Mouse (Mus musculus) ES-Bruce4 (cell line): ENCODE measurements at regions not wholly inside any gene's neighbourhood (a gene's known extent, or its start where the extent isn't known, plus 50 kb on each side); places are given as distances from the start of the nearest gene placed in this dataset.

Experiments used
- H3K27ac ChIP-seq: 2 replicates; pipeline ENCODE4 v1.5.1; 2012; ENCODE audit warnings: low read length, inconsistent platforms; ENCODE audit not compliant: insufficient read depth
- H3K27me3 ChIP-seq: 2 replicates; pipeline ENCODE4 v1.6.1; 2012; ENCODE audit warnings: mild to moderate bottlenecking, low read length, inconsistent platforms; ENCODE audit not compliant: control insufficient read depth, poor library complexity, insufficient read depth, severe bottlenecking
- H3K36me3 ChIP-seq: 2 replicates; pipeline ENCODE4 v1.6.1; 2012; ENCODE audit warnings: inconsistent platforms, mild to moderate bottlenecking, low read length, moderate library complexity; ENCODE audit not compliant: control insufficient read depth, poor library complexity, insufficient read depth, severe bottlenecking
- H3K4me1 ChIP-seq: one replicate; pipeline ENCODE4 v1.8.1; 2011; ENCODE audit warnings: low read length; ENCODE audit not compliant: control insufficient read depth, insufficient read depth
- H3K4me3 ChIP-seq: 2 replicates; pipeline ENCODE4 v1.5.1; 2011; ENCODE audit warnings: low read depth, mild to moderate bottlenecking, low read length
- H3K9ac ChIP-seq: 2 replicates; pipeline ENCODE4 v1.6.1; 2012; ENCODE audit warnings: low read depth, mild to moderate bottlenecking, inconsistent platforms; ENCODE audit not compliant: poor library complexity, severe bottlenecking
- H3K9me3 ChIP-seq: replicated peaks from 2 replicates; pipeline ENCODE4 v1.6.1; 2012; ENCODE audit warnings: mild to moderate bottlenecking, low read length, inconsistent platforms; ENCODE audit not compliant: control insufficient read depth, poor library complexity, insufficient read depth, severe bottlenecking
- CTCF ChIP-seq: IDR thresholded peaks from one replicate; pipeline ENCODE4 v1.8.1; 2011; ENCODE audit warnings: low read depth, low read length
- EP300 ChIP-seq: IDR thresholded peaks from 2 replicates; pipeline ENCODE4 v1.6.1; 2011; ENCODE audit warnings: low read depth, low read length; ENCODE audit not compliant: insufficient read depth
- POLR2A ChIP-seq: IDR thresholded peaks from one replicate; pipeline ENCODE4 v1.8.1; 2011; ENCODE audit warnings: low read length; ENCODE audit not compliant: insufficient read depth

DNA sequence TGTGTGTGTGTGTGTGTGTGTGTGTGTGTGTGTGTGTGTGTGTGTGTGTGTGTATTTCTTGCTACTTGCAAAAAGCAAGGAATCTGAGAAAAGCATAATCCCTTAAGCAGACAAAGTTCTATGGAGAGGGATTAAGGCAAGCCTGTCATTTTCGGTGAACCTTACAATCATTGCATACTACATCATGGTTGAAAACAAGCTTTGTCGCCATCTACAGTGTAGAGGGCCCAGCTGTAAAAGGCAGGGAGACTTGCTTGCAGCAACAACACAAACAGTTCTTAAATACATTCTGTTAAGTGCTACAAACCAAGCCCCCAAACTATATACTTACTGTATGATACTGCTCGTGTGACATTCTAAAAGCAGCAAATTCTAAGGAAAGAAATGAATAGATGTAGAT is 216.0 kb upstream of the Mon1b start:
- no peak for TF ChIP-seq CTCF
- TF ChIP-seq POLR2A: no peak
- no peak for TF ChIP-seq EP300
- H3K4me3 ChIP-seq: no peak overlapping the region

DNA sequence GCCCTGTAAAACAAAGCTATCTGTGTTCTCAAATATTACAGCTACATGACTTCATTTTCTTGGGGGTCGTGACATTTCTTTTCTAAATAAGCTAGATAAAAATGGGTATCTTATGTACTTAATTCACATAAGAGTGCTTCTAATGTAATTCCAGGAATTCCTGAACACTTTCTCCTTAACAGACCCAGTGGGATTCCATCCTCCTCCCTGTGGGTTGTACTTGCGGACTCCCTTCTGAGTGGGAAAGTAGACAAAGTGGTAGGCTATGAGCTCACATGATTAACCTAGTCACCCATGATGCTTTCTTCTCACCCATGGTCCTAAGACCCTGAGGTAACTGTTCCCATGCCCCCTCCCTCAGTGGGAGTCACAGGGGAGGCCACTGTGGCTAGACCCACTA is 212.7 kb upstream of the Mon1b start:
- H3K9ac ChIP-seq: no peak overlapping the region
- no peak overlapping the region for H3K27ac ChIP-seq
- no peaks in the 10 kb centered on the region for H3K27me3 ChIP-seq
- H3K4me1 ChIP-seq: no peaks in the 10 kb centered on the region
- TF ChIP-seq EP300 (no peak), POLR2A (no peak), CTCF (no peak)
- H3K36me3 ChIP-seq: no peaks in the 10 kb centered on the region
- H3K9me3 ChIP-seq: no peaks in the 10 kb centered on the region
- no peak overlapping the region for H3K4me3 ChIP-seq

More for the DNA sequence above, 216.0 kb upstream of the Mon1b start:
- Histone ChIP-seq H3K9me3 (no peaks in the 10 kb centered on the region), H3K36me3 (no peaks in the 10 kb centered on the region), H3K27ac (no peak overlapping the region), H3K4me1 (no peaks in the 10 kb centered on the region), H3K27me3 (no peaks in the 10 kb centered on the region), H3K9ac (no peak overlapping the region)

DNA sequence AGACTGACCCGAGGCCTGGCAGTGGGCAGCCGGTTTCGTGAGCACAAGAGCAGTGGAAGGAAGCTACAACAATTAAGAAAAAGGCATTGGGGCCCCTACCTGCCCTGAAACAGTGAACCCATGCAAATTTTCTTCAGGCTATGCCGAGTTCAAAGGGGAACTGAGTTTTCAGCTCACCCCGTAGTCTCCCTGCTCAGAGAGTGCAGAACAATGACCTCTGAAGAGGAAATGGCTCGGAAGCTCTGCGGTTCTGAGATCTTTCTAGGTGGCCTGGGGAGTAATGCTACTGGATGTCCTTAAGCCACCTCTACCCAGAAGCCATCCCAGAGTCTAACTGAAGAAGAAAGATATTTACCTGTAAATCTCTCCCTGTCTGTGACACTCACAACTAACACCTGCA is 196.3 kb upstream of the Mon1b start:
- H3K4me1 ChIP-seq: no peaks in the 10 kb centered on the region
- no peak overlapping the region for H3K27ac ChIP-seq
- no peaks in the 10 kb centered on the region for H3K9me3 ChIP-seq
- H3K4me3 ChIP-seq: no peak overlapping the region
- no peak for TF ChIP-seq CTCF
- TF ChIP-seq EP300: no peak
- TF ChIP-seq POLR2A: no peak
- no peak overlapping the region for H3K9ac ChIP-seq
- 0 out of 2 replicates have a peak, but pooled peaks cover 2% of the 10 kb centered on the region for H3K27me3 ChIP-seq
- no peaks in the 10 kb centered on the region for H3K36me3 ChIP-seq

DNA sequence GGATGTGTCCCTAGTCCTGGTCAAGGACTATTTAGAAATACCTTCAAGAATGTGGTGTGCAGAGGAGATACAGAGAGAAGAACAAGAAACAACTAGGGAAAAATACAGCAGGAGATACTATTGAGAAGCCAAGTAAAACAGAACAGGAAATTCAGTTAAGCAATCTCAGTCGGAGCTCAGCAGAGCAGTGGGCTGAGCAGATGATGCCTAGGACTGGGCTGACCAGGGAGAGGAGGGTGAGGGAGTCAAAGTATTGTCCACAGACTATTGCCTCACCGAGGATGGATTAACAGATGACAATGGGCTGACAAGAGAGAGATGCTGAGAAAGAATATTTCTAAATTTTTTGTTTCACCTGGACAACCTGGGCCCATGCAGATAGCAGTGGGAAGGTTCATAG is 181.4 kb upstream of the Mon1b start:
- no peak overlapping the region for H3K27ac ChIP-seq
- no peak overlapping the region for H3K9ac ChIP-seq
- TF ChIP-seq EP300 (no peak), CTCF (no peak)
- H3K36me3 ChIP-seq: no peaks in the 10 kb centered on the region
- no peak overlapping the region for H3K4me3 ChIP-seq
- no peaks in the 10 kb centered on the region for H3K27me3 ChIP-seq
- no peaks in the 10 kb centered on the region for H3K9me3 ChIP-seq
- H3K4me1 ChIP-seq: no peaks in the 10 kb centered on the region

DNA sequence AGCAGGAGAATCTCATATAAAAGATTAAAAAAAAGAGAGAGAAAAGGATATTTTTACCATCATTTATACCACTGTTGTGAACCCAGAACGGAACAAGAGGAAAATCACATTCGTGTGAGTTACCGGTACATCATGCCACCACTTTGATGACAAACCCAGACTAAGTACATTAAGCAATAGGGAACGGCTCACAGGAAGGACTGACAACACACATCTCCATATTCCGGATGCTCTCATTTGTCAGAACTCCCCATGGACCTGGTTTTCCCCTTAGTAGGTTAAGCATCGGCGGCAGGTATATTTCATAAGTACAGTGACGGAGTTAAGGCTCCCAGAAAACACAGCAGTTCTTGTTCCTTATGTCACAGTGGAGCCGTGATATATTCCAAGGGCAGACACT is 170.8 kb upstream of the Mon1b start:
- Histone ChIP-seq H3K9ac (no peak overlapping the region), H3K9me3 (no peaks in the 10 kb centered on the region; the same call in 1 of the 2 replicates), H3K4me3 (no peak overlapping the region), H3K27ac (no peak overlapping the region), H3K27me3 (no peaks in the 10 kb centered on the region; the same call in none of the 2 replicates), H3K4me1 (no peaks in the 10 kb centered on the region), H3K36me3 (no peaks in the 10 kb centered on the region)
- TF ChIP-seq POLR2A (no peak), CTCF (no peak), EP300 (no peak)

DNA sequence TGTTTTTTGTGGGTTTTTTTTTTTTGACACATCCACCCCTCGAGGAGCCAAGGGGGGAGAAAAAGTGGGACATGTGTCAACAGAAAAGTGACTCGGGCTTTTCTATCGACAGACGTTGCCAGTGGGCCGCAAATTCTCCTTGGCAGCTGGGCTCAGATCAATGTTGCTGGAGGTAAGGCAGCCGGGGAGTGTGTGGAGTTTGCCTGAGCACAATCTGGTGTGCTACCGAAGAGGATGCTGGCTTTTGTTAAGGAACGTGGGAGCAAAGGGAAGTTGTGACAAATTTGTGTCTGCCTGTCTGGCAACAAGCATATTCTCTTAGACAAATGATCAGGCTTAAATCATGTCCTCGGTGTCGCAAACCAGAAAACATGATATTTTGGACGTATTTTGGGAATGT is 170.2 kb upstream of the Mon1b start:
- Histone ChIP-seq H3K27me3 (no peaks in the 10 kb centered on the region; the same call in none of the 2 replicates), H3K4me3 (no peak overlapping the region), H3K9ac (no peak overlapping the region), H3K27ac (no peak overlapping the region), H3K9me3 (no peaks in the 10 kb centered on the region; the same call in 1 of the 2 replicates), H3K36me3 (no peaks in the 10 kb centered on the region), H3K4me1 (no peaks in the 10 kb centered on the region)
- TF ChIP-seq CTCF (no peak), EP300 (no peak), POLR2A (no peak)
